Mouse (Mus musculus): ENCODE results near the gene Baiap2l2. TPM values are rescaled to one million over a fixed set of nuclear protein-coding genes. Genes with fewer than 3 reads are reported as not detected.

Gene Baiap2l2
- polyA plus RNA-seq (2015; fragmentation: Nextera tagmentation; extraction: Ambion mirVana) = 0.81 and 0.90 TPM in 2 replicates

DNA sequence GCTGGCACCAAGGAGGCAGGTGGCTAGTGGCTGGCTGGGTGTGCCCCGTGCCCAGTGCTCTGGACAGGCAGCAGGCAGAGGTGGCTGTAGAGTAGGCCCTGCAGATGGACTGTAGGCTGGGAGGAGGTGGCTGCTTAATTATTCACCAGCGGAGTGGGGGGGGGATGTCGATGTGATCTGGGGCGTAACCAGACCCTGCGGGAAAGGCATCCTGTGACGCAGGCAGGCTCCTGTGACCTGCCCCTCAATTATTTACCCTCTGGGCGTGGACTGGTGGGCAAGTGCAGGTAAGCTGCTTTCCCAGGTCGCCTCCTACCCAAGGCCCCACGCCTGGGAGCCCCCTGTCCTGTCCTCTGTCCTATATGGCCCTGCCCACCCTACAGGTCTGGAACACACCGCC, at the start of gene Baiap2l2:
Gene Baiap2l2, minus strand, starts transcription at position 139 of the 400 bp plus-strand sequence.
- no peak for DNase-seq (ENCODE audit: low spot score)

DNA sequence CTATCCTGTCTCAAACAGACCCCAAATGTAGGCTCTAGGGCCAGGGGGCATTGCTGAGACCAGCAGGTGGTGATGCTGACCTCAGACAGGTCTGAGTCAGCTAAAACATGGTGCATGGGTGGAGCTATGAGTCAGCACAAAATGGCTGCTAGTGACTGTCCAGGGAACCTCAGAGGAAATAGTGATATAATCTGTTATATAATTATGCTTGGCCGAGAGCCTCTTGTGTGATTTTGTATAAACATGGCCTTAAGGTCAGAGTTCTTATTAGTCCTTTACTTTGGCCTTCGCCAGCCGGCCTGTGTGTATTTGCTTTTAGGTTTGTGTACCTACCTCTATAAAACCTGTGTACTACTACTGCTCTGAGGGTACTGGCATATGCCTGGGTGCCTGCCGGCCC, 48.1 kb upstream of the Baiap2l2 start:
- DNase-seq (ENCODE audit: low spot score) = no peak

DNA sequence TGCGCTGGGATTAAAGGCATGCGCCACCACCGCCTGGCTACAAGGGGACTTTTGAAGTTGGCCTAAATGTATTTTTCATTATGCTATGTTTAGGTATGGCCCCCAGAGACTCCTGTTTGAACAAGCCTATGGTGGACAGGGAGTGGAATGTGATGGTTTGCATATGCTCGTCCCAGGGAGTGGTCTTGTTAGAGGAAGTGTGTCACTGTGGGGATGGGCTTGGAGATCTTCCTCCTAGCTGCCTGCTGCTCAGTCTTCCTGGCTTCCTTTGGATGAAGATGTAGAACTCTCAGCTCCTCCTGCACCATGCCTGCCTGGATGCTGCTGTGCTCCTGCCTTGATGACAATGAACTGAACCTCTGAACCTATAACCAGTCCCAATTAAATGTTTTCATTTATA, 45.2 kb upstream of the Baiap2l2 start:
- no peak for DNase-seq (ENCODE audit: low spot score)

DNA sequence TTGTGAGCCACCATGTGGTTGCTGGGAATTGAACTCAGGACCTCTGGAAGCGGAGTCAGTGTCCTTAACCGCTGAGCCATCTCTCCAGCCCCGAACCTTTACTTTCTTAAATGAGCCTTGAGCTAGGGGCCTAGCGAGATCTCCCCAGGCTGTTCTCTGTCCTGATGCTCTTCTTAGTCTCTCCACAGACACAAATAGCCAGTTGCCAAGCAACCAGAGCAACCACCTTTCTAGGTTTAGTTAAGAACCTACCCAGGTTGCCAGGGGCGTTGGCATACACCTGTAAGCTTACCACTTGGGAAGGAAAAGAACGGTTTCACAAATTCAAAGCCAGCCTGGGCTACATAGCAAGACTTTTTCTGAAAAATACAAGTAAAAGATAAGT, 44.6 kb upstream of the Baiap2l2 start:
- peak; percentile 12 for DNase-seq (ENCODE audit: low spot score)

DNA sequence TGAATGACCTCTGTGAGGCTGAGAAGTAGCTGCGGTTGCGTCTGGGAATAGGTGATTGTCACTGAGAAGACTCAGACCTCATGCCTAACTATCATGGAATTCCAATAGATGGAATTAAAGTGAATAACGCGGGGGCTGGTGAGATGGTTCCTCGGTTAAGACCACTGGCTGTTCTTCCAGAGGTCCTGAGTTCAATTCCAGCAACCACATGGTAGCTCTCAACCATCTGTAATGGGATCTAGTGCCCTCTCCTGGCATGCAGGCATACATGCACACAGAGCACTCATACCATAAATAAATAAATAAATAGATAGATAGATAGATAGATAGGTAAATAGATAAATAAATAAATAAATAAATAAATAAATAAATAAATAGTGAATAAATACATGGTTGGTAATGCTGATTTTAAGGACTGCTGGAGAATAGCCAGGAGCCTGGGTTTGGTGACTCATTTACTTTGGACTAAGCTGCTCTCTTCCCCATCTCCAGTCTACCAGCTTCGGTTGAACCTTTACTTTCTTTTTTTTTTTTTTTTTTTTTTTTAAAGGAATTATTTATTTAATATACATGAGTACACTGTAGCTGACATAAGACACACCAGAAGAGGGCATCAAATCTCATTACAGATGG, 44.1 kb upstream of the Baiap2l2 start:
- no peak for DNase-seq (ENCODE audit: low spot score)

DNA sequence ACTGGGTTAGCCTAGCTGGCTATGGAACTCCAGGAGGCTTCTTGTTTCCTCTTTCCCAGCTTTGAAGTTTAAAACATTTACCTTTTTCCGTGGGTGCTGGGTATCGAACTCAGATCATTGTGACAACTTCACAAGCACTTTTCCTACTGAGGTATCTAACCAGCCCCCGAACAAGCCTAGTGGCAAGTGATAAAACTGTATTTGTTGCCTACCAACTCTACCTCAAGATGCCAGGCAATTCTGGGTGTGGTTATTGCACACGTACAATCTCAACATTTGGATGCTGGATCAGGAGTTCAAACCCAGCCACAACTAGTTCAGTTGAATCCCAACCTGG, 43.6 kb upstream of the Baiap2l2 start:
- DNase-seq (ENCODE audit: low spot score) = peak; percentile 46

DNA sequence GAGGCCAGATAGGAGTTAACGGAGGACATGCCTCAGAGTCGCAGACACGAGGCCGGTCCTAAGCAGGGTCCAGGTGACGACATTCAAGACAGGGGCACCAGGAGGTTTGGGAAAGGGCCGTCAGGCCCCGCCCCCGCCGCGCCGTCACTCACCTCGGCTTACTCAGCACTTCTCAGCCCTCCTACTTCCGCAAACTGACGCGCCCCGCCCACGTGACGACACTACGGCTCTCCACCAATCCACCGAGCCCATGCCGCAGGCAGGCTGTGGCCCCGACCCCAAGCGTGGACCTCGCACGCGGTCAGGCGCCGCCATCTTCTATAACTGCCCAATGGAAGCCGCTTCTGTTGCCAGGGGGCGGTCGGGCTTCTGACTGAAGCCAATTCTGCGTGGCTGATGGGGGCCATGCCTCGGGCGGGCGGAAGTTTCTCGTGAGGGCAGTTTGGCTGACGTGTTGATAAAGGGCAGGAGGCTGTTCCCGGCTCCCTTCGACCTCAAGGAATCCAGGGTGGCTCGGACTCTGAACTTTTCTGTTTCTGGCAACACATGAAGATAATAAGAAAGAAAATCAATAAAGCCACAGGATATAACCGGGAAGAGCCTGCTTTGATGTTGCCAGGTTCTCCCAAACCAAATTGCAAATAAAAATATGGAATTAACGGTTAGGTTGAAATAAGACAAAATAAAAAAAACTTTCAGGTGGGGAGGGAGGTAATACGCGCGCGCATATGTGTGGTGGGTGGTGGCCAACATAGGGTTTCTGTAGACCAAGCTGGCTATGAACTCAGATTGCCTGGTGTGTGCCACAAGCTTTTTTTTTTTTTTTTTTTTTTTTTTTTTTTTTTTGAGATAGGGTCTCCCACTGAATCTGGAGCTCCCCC, 43.0 kb upstream of the Baiap2l2 start, which contains the start of gene Pla2g6:
Gene Pla2g6, minus strand, starts transcription at position 333 of the 881 bp plus-strand sequence.
- peak; percentile 96 for DNase-seq (ENCODE audit: low spot score)

DNA sequence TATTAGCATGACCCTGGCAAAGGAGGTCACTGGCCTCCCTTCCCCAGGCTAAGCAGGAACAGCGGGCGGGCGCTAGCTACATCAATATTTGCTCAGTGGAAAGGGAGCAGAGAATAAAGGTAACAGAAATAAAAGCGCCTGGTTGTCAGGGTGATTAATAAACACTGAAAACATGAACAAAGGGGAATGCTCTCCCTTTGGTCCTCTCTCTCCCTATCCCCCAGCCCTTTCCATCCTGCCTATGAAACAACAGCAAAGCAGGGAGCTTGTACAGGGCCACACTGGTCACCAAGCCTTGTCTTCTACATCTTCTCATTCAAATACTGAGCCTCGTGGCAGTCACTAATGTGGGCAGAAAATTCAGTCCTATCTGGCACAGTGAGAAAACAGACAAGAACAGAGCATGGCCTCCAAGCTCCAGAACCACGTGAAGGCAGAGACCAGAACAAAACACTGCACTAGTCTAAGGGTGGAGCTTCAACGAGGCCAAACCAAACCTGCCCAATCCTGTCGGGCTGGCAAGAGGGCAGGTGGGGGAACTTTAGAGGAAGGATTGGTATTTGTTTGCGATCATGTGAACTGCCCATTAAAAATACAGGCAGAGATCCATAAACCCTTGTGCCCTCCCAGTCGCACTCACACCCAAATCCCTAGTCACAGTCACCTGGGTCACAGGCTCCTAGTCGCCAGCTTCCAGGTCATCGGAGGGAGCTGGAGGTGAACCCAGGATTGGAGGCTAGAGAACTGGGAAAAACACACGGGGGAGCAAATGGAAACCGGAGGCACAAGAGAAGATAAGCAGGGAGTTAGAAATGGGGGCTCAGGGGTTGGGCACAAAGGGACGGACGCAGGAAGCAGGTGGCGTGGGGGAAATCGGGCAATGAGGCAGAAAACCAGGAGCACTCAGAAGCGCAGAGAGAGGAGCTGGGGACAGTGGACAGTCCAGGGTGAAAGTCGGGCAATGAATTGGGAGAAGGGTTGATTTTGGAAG, 41.9 kb upstream of the Baiap2l2 start:
- DNase-seq (ENCODE audit: low spot score) = peak; percentile 47

DNA sequence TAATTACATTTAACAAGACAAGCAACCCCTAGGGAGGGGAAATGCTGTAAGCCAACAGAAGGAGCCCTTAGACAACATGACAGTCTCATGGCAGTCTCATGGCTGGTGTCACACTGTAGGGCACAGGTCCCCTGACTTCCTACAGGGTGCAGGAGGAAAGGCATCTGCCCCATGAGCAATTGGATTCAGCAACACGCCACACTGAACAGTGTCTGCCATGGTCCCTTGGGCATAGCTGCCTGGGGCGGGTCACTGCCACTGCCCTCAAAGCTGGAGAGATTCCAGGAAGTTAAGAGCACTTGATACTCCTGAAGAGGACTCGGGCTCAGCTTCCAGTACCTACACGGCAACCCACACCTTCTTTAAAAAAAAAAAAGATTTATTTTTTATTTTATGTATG, 40.9 kb upstream of the Baiap2l2 start:
- peak; percentile 17 for DNase-seq (ENCODE audit: low spot score)

DNA sequence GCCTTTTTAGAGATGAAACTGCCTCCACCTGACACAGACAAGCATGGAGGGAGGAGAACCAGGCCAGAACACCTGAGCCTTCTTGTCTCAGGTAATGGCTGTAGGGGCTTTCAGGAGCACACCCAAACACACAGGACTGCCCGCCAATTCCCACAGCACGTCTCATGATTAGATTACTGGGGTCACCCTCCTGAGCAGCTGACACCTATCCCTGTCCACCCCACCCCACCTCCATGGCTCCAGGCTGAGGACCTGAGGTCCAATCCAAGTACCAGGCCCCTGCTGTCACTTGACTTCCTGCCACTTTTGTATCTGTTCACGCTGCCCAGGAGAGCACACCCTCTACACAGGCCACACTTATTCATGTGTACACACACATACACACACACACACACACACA, 40.4 kb upstream of the Baiap2l2 start:
- peak; percentile 2 for DNase-seq (ENCODE audit: low spot score)

DNA sequence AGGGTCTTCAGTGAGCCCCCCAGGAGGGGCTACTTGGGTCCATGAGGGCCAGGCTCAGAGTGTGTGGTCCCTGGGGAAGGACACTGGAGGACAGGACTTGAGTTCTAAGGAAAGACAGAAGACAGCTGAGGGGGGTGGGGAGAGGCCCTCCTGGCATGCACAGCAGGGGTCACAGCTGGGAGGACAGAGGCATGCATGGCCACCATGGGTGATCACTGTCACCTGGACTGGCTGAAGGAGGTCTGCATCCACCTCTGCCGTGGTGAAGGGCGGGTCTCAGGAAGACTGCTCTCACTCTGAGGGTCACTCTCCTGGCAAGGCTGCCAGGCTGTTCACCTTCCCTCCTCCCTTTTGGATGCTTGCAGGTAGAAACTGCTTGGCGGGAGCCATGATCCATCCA, 39.0 kb upstream of the Baiap2l2 start:
- DNase-seq (ENCODE audit: low spot score) = peak; percentile 3

DNA sequence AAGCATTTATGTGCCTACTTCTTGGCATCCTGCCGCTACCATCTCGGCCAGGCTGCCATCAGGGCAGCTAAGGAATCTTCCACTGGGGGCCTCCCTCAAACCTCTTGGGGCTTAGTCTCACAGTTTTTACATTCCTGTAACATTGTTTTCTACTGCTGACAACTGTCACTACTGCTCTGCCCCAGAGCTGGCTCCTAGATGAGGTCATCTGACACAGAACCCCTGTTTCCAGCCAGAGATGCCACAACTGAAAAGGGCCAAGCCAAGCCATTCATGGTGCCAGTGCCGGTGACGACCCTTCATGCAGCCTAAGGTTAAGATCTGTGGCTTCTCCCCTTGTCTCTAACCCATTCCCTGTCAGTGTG, 38.4 kb upstream of the Baiap2l2 start:
- no peak for DNase-seq (ENCODE audit: low spot score)

DNA sequence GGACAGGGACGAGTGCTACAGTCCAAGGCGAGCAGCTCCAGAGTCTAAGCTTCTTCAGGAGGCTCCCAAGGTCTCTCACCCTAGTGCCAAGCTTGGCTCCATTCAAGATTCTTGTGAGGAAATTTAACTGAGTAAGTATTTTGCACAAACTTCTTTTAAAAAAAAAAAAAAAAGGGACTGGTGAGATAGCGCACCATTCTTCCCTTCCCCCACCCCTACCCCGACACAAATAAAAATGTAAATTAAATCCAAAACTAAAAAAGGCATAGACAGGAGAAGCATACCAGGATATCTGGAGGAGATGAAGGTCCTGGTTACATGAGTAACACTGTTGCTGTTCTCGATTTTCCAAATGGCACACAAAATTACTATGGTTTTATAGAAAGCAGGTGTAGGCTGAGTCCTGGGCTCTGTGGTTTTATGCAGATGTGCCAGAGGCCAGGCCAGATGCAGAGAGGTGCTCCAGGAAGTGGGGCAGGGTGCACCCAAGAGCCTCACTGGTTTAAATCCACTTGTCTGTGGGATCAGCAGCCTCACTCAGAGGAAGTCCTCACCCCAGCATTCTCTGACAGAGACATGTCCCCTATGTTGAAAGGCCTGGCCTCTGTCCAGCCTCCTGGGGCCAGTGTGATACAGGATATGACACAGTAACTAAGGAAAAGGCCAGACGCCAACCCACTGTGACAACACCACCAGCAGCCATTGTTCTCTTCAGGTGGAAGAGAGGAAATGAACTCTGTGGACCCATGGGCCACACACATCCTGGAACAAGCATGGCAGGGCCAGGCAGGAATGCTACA, 37.9 kb upstream of the Baiap2l2 start:
- peak; percentile 90 for DNase-seq (ENCODE audit: low spot score)

DNA sequence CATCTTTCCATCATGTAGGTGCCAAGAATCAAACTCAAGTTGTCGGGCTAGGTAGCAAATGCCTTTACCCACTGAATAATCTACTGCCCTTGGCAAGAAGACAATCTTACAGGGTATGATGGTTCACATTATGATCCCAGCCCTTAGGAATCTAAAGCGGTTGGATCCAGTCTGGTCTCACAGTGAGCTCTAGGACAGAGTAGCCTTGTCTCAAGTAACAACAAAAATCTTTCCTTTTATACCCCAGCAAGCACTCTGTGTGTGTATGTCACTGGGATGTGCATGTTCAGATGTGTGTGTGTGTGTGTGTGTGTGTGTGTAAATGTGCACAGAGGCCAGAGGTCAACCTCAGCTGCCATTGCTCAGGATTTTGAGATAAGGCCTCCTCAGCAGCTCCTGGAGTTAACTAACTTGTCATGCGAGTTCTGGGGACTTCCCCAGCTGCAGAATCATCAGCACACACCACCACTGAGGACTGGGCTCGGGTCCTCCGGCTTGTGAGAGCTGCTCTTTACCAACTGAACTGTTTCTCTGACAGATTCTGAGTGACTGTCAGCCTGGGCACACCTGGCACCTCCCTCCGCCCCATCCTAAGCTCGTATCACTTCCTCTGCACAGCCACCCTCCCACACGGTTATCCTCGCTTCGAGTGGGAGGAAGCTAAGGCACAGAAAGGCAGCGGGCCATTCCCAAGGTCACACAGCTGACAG, 37.1 kb upstream of the Baiap2l2 start:
- peak; percentile 88 for DNase-seq (ENCODE audit: low spot score)

DNA sequence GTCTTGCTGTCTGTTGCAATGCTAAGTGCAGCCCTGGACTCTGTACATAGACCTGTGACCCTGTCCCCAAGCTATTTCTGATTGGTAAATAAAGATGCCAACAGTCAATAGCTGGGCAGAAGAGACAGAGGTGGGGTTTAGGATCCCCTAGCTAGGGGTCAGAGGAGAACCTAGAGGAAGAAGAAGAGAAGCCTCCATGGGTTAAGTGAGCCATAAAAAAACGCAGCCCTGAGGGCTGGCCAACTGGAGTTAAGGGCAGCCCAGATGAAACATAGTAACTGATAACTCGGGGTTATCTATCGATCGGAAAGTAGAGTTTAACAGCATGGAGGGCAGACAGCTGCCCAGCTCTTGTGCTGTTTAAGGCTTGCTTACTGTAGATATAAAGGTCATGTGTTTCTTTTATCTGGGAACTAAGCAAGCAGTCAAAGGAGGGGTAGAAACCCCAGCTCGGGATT, 36.4 kb upstream of the Baiap2l2 start:
- DNase-seq (ENCODE audit: low spot score) = no peak

DNA sequence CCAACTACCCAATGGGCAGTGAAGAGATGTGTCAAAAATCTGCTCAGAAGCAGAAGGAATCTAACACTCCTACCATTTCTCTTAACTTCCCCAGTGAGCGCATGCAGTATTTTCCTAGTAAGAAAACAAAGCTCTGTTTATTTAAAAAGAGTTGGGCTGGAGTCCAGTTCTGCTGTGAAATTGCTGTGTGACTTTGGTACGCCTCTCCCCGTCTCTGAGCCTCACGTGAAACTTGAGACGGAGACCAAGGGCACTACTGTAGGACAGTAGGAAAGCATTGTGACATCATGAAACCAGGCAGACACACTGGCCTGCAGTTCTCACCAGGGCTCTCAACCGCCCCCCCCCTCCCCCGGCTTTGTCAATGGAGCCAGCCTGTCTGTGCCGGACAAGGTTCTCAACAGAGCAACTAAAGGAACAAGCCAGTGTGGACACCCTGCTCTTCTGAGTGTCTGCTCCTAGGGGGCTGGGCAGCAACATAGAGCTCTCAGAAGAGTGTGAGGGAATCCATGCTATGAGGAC, 28.6 kb upstream of the Baiap2l2 start:
- DNase-seq (ENCODE audit: low spot score) = no peak

DNA sequence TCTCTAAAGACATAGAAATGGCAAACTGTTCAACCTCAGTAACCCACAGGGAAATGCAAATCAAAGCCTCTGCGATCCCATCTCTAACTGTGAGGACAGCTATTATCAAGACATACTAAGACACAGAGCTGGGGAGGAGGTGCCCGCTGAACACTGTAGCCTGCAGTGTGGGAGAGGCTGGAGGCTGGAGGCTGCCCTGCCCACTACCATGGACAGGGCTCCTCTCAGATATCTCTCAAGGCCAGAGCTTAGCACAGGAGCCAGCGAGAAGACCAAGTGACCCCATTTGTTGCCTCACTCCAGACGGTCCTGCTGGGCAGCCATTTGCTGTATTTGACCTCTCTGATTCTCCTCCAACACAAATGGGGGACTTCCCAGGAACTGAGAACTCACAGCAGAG, 22.5 kb upstream of the Baiap2l2 start:
- DNase-seq (ENCODE audit: low spot score) = no peak

DNA sequence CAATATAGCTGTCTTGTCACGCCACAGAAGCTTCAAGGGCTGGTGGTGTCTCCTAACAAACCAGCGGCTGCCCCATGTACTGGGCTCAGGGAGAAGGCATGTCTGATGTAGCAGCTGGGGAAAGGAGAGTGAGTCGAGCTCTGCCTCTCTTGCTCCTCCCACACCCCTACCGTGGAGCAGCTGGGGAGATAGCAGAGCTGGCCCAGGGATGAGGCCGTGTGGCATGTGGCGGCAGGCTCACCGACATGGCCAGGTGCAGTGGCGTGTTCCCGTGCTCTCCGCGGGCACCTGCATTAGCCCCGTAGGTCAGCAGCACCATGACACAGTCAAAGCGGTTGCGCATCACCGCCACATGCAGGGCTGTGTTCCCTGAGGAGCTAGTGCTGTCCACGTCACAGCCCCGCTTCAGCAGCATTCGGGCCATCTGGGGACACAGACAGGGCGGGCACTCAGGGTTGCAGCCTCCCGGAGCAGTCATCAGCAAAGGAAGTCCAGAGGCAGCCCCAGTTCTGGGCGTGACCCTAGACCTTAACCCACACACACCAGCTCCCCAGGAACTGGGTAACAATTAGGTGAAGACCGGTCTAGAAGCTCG, 20.8 kb upstream of the Baiap2l2 start:
- DNase-seq (ENCODE audit: low spot score) = no peak

DNA sequence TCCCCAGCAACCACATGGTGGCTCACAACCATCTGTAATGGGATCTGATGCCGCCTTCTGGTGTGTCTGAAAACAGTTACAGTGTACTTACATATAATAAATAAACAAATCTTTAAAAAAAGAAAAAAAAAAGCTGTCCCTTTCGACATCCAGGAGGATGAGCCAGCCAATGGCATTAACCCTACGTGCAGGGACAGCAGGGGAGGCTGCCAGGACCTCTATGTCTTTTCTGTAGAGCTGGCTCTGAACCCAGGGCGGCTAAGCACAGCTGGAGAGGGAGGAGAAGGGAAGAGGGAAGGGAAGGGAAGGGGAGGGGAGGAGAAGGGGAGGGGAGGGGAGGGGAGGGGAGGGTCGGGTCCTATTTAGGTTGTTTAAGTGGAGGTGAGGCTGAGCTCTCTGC, 19.5 kb upstream of the Baiap2l2 start:
- no peak for DNase-seq (ENCODE audit: low spot score)
